Mouse (Mus musculus) midbrain, embryonic 14.5 days (tissue): Measurements from ENCODE around the gene Morc1. TPM values are rescaled to one million over a fixed set of nuclear protein-coding genes. Genes with fewer than 3 reads are reported as not detected.

Experiments used
- ATAC-seq: fragments of 200-750 bp; cut with Nextera tagmentation; 2 replicates; pipeline ENCODE4 v1.8.0; 2017; ENCODE audit warnings: moderate number of reproducible peaks, moderate library complexity; ENCODE audit not compliant: low FRiP score, low TSS enrichment
- DNase-seq: peaks from one replicate; pipeline ENCODE4 v3.0.0-alpha.2; 2015
- H3K27ac ChIP-seq: fragments of 300-500 bp; sonication (generic); replicated peaks from 2 replicates; pipeline ENCODE4 v1.5.1; 2014; ENCODE audit warnings: mild to moderate bottlenecking, low read depth, low read length, moderate library complexity
- H3K27me3 ChIP-seq: fragments of 300-500 bp; sonication (generic); 2 replicates; pipeline ENCODE4 v1.6.1; 2014; ENCODE audit warnings: low read length, control low read depth, mixed read lengths; ENCODE audit not compliant: control insufficient read depth, insufficient read depth
- H3K36me3 ChIP-seq: fragments of 300-500 bp; sonication (generic); 2 replicates; pipeline ENCODE4 v1.6.1; 2014; ENCODE audit warnings: low read length, control low read depth; ENCODE audit not compliant: control insufficient read depth, insufficient read depth
- H3K4me1 ChIP-seq: fragments of 300-500 bp; sonication (generic); 2 replicates; pipeline ENCODE4 v1.6.1; 2014; ENCODE audit warnings: mild to moderate bottlenecking, antibody characterized with exemption, low read length, control low read depth; ENCODE audit not compliant: control insufficient read depth, insufficient read depth
- H3K4me2 ChIP-seq: fragments of 300-500 bp; sonication (generic); 2 replicates; pipeline ENCODE4 v1.6.1; 2014; ENCODE audit warnings: mild to moderate bottlenecking, low read length, moderate library complexity
- H3K4me3 ChIP-seq: fragments of 300-500 bp; sonication (generic); replicated peaks from 2 replicates; pipeline ENCODE4 v1.5.1; 2014; ENCODE audit warnings: low read depth, low read length
- H3K9ac ChIP-seq: fragments of 300-500 bp; sonication (generic); replicated peaks from 2 replicates; pipeline ENCODE4 v1.6.1; 2014; ENCODE audit warnings: mild to moderate bottlenecking, low read length, moderate library complexity
- H3K9me3 ChIP-seq: fragments of 300-500 bp; sonication (generic); 2 replicates; pipeline ENCODE4 v1.6.1; 2016; ENCODE audit warnings: low read length, control low read depth, mixed read lengths; ENCODE audit not compliant: control insufficient read depth
- WGBS: fragments of 180-500 bp; shearing (Covaris S2); extraction: QIAGEN DNeasy Blood & Tissue Kit; methylation state at CpG from one replicate; pipeline ENCODE4 v1.1.7; 2014; 5-methylcytosine and 5-hydroxymethylcytosine counted together
- polyA plus RNA-seq: library from polyadenylated mRNA; unstranded; fragments of >200 nt; fragmentation: Nextera tagmentation; extraction: Ambion mirVana; gene quantifications from 2 replicates; pipeline ENCODE4 v1.2.1, GENCODE M21; 2014

Gene Morc1
- polyA plus RNA-seq, 1 experiment from 2014 or later: not detected

GRCm38 (mm10) chr16:48627296-48627695, 196.3 kb downstream of the Morc1 start:
- H3K4me3 ChIP-seq: no peak overlapping the region
- ATAC-seq (no peak), DNase-seq (no peak)
- no peak overlapping the region for H3K9ac ChIP-seq
- no peak overlapping the region for H3K4me2 ChIP-seq
- H3K27ac ChIP-seq: no peak overlapping the region
- H3K4me1 ChIP-seq: no peaks in the 10 kb centered on the region
- H3K27me3 ChIP-seq: no peaks in the 10 kb centered on the region
- H3K36me3 ChIP-seq: no peaks in the 10 kb centered on the region
- H3K9me3 ChIP-seq: no peaks in the 10 kb centered on the region
- 96% methylated on average over 3 of the region's 3 CpGs for WGBS

- ATAC-seq (no peak), DNase-seq (no peak)
- Histone ChIP-seq H3K4me3 (no peak overlapping the region), H3K4me2 (no peak overlapping the region), H3K9me3 (no peaks in the 10 kb centered on the region), H3K9ac (no peak overlapping the region), H3K27me3 (no peaks in the 10 kb centered on the region), H3K27ac (no peak overlapping the region), H3K4me1 (no peaks in the 10 kb centered on the region), H3K36me3 (no peaks in the 10 kb centered on the region)
- WGBS: 82% methylated on average over 5 of the region's 5 CpGs
Measured at GRCm38 (mm10) chr16:48629710-48630109, 198.7 kb downstream of the Morc1 start.

GRCm38 (mm10) chr16:48630466-48630865, 199.4 kb downstream of the Morc1 start:
- Histone ChIP-seq H3K4me1 (no peaks in the 10 kb centered on the region), H3K27me3 (no peaks in the 10 kb centered on the region), H3K27ac (no peak overlapping the region), H3K4me2 (no peak overlapping the region), H3K9me3 (no peaks in the 10 kb centered on the region), H3K36me3 (no peaks in the 10 kb centered on the region), H3K4me3 (no peak overlapping the region), H3K9ac (no peak overlapping the region)
- DNase-seq (peak; percentile 16), ATAC-seq (no peak)
- WGBS: 12% methylated on average over 8 of the region's 8 CpGs

- no peak overlapping the region for H3K9ac ChIP-seq
- H3K4me2 ChIP-seq: no peak overlapping the region
- no peaks in the 10 kb centered on the region for H3K9me3 ChIP-seq
- no peak overlapping the region for H3K27ac ChIP-seq
- ATAC-seq (no peak), DNase-seq (no peak)
- no peaks in the 10 kb centered on the region for H3K27me3 ChIP-seq
- no peak overlapping the region for H3K4me3 ChIP-seq
- no peaks in the 10 kb centered on the region for H3K36me3 ChIP-seq
- H3K4me1 ChIP-seq: no peaks in the 10 kb centered on the region
- 95% methylated on average over 6 of the region's 6 CpGs for WGBS
Measured at GRCm38 (mm10) chr16:48632351-48632750, 201.3 kb downstream of the Morc1 start.

- H3K9me3 ChIP-seq: no peaks in the 10 kb centered on the region
- no peaks in the 10 kb centered on the region for H3K36me3 ChIP-seq
- H3K27me3 ChIP-seq: no peaks in the 10 kb centered on the region
- H3K27ac ChIP-seq: no peak overlapping the region
- DNase-seq: no peak
- WGBS: 83% methylated on average over 2 of the region's 2 CpGs
- H3K4me1 ChIP-seq: no peaks in the 10 kb centered on the region
- no peak overlapping the region for H3K4me2 ChIP-seq
- no peak overlapping the region for H3K4me3 ChIP-seq
- H3K9ac ChIP-seq: no peak overlapping the region
- ATAC-seq: no peak
Measured at GRCm38 (mm10) chr16:48646246-48646645, 215.2 kb downstream of the Morc1 start.

- Histone ChIP-seq H3K36me3 (no peaks in the 10 kb centered on the region), H3K27me3 (no peaks in the 10 kb centered on the region), H3K4me1 (no peaks in the 10 kb centered on the region), H3K4me2 (no peak overlapping the region), H3K9me3 (no peaks in the 10 kb centered on the region), H3K4me3 (no peak overlapping the region), H3K27ac (no peak overlapping the region), H3K9ac (no peak overlapping the region)
- DNase-seq: no peak
- 86% methylated on average over 5 of the region's 5 CpGs for WGBS
- ATAC-seq: no peak
Measured at GRCm38 (mm10) chr16:48671696-48672095, 240.7 kb downstream of the Morc1 start.

- H3K9ac ChIP-seq: no peak overlapping the region
- WGBS: 83% methylated on average over 3 of the region's 3 CpGs
- no peak for ATAC-seq
- H3K27ac ChIP-seq: no peak overlapping the region
- no peaks in the 10 kb centered on the region for H3K27me3 ChIP-seq
- no peak for DNase-seq
- no peaks in the 10 kb centered on the region for H3K36me3 ChIP-seq
- H3K9me3 ChIP-seq: no peaks in the 10 kb centered on the region
- H3K4me3 ChIP-seq: no peak overlapping the region
- H3K4me2 ChIP-seq: no peak overlapping the region
- no peaks in the 10 kb centered on the region for H3K4me1 ChIP-seq
Measured at GRCm38 (mm10) chr16:48672664-48673063, 241.6 kb downstream of the Morc1 start.

GRCm38 (mm10) chr16:48675607-48676006, 244.6 kb downstream of the Morc1 start:
- Histone ChIP-seq H3K4me2 (no peak overlapping the region), H3K9ac (no peak overlapping the region), H3K27me3 (no peaks in the 10 kb centered on the region), H3K9me3 (no peaks in the 10 kb centered on the region), H3K27ac (no peak overlapping the region), H3K36me3 (no peaks in the 10 kb centered on the region), H3K4me3 (no peak overlapping the region), H3K4me1 (no peaks in the 10 kb centered on the region)
- WGBS: 25% methylated on average over 10 of the region's 10 CpGs
- peak; percentile 77 for ATAC-seq
- peak; percentile 93 for DNase-seq

- Histone ChIP-seq H3K36me3 (no peaks in the 10 kb centered on the region), H3K4me1 (no peaks in the 10 kb centered on the region), H3K9me3 (no peaks in the 10 kb centered on the region), H3K27me3 (no peaks in the 10 kb centered on the region), H3K9ac (no peak overlapping the region), H3K4me2 (no peak overlapping the region), H3K4me3 (no peak overlapping the region), H3K27ac (no peak overlapping the region)
- no peak for DNase-seq
- ATAC-seq: 0 out of 2 replicates have a peak, but pooled peaks have one; percentile 55
- WGBS: 82% methylated on average over 2 of the region's 2 CpGs
Measured at GRCm38 (mm10) chr16:48676205-48676604, 245.2 kb downstream of the Morc1 start.
